Mouse (Mus musculus) thymus, postnatal 4 days (tissue): ENCODE measurements at regions not wholly inside any gene's neighbourhood (a gene's known extent, or its start where the extent isn't known, plus 50 kb on each side); places are given as distances from the start of the nearest gene placed in this dataset.

Experiments used
- DNase-seq: peaks from one replicate; pipeline ENCODE4 v3.0.0; 2021

- DNase-seq = peak; percentile 18
Observed at GRCm38 (mm10) chr9:122568691-122569441, 178.3 kb upstream of the Topaz1 start.

GRCm38 (mm10) chr9:122569511-122570455, 177.4 kb upstream of the Topaz1 start:
- DNase-seq = no peak

GRCm38 (mm10) chr9:122571001-122571400, 176.1 kb upstream of the Topaz1 start:
- no peak for DNase-seq

- DNase-seq = no peak
Observed at GRCm38 (mm10) chr9:122571402-122572059, 175.6 kb upstream of the Topaz1 start.

- DNase-seq = peak; percentile 24
Observed at GRCm38 (mm10) chr9:122572060-122572835, 174.9 kb upstream of the Topaz1 start.

GRCm38 (mm10) chr9:122572836-122573267, 174.3 kb upstream of the Topaz1 start:
- DNase-seq = no peak

GRCm38 (mm10) chr9:122585228-122585627, 161.9 kb upstream of the Topaz1 start:
- no peak for DNase-seq

GRCm38 (mm10) chr9:122586421-122586820, 160.7 kb upstream of the Topaz1 start:
- DNase-seq = no peak

- DNase-seq = no peak
Observed at GRCm38 (mm10) chr9:122586986-122587385, 160.2 kb upstream of the Topaz1 start.

GRCm38 (mm10) chr9:122588246-122588645, 158.9 kb upstream of the Topaz1 start:
- DNase-seq = no peak

- no peak for DNase-seq
Observed at GRCm38 (mm10) chr9:122592820-122593615, 154.1 kb upstream of the Topaz1 start.

- DNase-seq = no peak
Observed at GRCm38 (mm10) chr9:122595120-122595943, 151.8 kb upstream of the Topaz1 start.

GRCm38 (mm10) chr9:122603106-122603505, 144.0 kb upstream of the Topaz1 start:
- DNase-seq = no peak

GRCm38 (mm10) chr9:122609616-122610015, 137.5 kb upstream of the Topaz1 start:
- no peak for DNase-seq

GRCm38 (mm10) chr9:122610918-122611317, 136.2 kb upstream of the Topaz1 start:
- no peak for DNase-seq

- no peak for DNase-seq
Observed at GRCm38 (mm10) chr9:122614579-122615252, 132.4 kb upstream of the Topaz1 start.

- DNase-seq = peak; percentile 38
Observed at GRCm38 (mm10) chr9:122615351-122615750, 131.8 kb upstream of the Topaz1 start.

GRCm38 (mm10) chr9:122617793-122618192, 129.4 kb upstream of the Topaz1 start:
- no peak for DNase-seq

GRCm38 (mm10) chr9:122625081-122625480, 122.1 kb upstream of the Topaz1 start:
- DNase-seq = no peak

- no peak for DNase-seq
Observed at GRCm38 (mm10) chr9:122626346-122626745, 120.8 kb upstream of the Topaz1 start.
